Mouse (Mus musculus) thymus, postnatal 10 days (tissue): ENCODE measurements around the gene Sufu.

Experiments
- DNase-seq, 2 experiments: peaks; one replicate each; pipeline ENCODE4 v3.0.0; 2021; ENCODE audit warnings: low spot score in 2 of 2

Gene Sufu

DNA sequence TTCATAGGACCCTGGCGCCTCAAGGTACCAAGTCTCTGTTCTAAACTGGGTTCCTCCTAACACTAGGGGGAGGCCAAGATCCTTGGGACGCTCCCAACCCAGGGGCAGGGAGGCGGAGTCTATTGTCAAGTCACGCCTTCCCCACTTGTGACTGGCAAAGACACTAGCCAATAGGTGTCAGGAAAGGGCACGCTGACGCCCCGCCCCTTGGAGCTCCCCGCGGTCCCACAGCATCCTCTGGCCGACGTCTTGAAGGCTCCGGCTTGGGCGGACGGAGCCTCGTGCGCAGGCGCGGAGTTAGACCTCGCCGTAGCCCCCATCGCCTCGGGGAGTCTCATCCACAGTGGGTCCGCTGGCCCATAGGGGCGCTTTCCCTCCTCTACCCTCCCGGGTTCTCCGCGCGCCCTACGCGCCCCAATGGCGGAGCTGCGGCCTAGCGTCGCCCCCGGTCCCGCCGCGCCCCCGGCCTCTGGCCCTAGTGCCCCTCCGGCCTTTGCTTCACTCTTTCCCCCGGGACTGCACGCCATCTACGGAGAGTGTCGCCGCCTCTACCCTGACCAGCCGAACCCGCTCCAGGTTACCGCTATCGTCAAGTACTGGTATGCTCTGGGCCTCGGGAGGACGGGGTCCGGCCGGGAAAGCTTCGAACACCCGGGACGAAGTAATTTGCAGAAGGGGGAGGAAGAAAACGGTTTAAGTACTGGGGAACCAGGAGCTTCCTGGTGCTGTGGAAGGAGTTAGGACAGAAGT, at the start of gene Sufu:
Gene Sufu (plus strand): TSS at position 211 of the 750 bp plus-strand sequence.
- peak; percentile 98 for DNase-seq

DNA sequence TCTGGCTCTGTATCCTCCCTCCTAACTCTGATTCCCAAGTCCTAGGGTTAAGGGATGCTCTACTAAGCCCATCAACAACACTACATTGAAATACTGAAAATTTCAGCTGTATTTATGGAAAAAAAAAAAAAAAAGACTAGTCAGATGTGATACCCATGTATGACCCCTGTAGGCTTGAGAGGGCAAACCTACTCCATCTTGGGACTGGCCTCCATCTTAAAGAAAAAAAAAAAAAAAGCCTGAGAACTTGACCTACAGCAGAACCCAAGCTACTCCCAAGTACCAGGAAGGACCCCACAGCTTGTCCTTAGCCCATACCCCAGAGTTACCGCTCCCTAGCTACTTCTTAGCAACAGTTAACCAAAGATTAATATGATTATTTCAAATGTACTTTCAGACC, 49.5 kb upstream of the Sufu start:
- no peak for DNase-seq

- DNase-seq = no peak
These were observed 48.6 kb upstream of the Sufu start for GRCm38 (mm10) chr19:46347936-46348668.

GRCm38 (mm10) chr19:46348761-46349458, 47.8 kb upstream of the Sufu start:
- no peak for DNase-seq

DNA sequence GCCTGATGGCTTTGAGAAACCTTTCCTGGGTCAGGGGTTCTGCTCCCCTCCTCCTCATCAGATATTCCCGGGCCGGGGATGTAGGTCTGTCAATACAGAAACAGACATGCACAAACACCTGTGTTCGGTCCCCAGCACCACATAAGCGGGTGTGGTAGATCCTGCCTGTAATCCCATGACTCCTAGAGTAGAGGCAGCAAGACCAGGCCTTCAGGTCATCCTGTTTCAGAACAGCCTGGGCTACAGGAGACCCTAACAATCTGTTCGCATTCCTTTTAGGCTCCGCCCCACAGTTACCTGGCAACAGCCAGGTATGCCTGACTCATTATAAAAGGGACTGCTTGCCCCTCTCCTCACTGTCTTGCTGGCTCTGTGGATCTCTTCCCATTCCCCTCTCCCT, 47.1 kb upstream of the Sufu start:
- no peak for DNase-seq

GRCm38 (mm10) chr19:46350168-46350932, 46.3 kb upstream of the Sufu start, which contains the start of gene 2310034G01Rik:
Gene 2310034G01Rik (minus strand): TSS chr19:46350302.
- no peak for DNase-seq

DNA sequence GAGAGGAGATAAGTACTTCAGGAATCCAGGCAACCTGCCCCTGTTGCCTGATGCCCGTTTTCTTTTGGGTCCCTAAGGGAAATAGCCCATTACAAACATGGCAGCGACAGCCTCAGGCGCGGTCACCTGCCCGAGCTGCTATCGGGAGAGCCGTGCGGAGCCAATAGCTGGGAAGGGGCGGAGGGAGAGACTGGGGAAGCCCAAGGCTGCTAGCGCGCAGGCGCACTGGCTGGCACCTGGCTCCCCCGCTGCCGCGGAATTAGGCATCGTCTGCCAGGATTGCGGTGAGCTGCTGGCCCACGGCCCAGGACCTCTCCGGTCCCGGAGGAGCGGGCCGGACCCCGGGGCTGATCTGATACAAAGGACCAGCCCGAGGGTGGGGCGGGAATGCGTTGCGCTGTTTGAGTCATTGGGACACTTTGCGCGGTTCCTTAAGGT, 40.0 kb upstream of the Sufu start:
- peak; percentile 81 to 84 for DNase-seq

DNA sequence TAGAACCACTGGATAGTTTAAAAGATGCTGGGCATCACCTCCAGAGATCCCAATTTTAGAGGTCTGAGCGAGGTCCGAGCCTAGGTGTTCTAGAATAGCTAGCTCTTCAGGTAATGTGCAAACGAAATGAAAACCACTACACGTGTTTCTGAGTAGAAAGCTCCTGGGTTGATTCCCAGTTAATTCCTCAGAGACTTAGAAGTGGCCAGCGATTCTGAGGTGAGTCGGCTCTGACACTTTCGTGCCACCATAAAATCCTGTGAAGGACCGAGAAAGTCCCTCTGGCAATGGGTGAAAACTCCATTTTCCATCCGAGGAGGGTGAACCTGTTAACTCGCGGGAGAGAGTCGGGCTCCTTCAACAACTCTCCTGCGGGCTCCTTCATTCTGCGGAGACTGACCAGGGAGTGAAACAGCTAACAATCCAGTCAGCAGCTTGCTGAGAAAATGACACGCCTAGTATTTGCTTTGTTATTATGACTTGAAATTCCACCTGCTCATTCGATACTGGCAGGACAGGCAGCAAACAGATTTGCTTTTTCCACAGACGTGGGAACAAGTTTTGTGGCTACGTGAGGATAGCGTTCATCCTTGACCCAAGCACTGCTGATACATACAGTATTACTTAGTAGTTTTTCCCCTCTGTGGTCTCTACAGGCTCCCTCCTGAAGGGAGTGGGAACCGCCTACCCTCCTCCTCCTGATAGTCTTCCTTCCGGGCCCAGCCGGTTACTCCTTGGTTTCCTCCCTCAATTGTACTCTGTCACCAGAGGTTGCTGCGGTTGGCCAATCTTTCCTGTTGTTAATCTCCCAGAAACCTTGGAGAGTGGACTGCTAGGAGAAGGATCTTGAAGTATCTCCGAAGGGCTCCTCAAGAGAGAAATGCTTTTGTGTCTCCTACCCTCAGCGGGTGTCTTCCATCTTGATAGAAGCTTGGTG, 39.1 kb upstream of the Sufu start:
- no peak for DNase-seq

- DNase-seq = no peak
These were observed 38.3 kb upstream of the Sufu start for GRCm38 (mm10) chr19:46358381-46358780.

DNA sequence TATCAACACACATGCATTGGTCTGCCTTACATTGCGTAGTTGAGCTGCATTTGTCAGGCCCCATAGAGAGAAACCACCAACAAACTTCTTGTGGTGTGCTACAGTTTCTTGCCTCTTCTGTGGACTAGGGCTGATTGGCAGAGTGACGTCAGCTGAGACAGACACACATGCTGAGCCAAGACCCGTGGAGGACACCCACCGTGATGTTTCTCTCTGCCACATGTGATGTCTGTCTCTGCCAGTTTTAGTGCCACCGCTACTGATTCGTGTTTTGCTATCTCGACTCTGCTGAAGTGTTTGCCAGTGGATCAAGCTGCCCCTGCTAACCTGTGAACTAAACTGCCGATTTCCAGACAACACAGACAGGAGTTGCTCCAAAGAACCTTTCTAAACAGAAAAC, 34.6 kb upstream of the Sufu start:
- DNase-seq = no peak

DNA sequence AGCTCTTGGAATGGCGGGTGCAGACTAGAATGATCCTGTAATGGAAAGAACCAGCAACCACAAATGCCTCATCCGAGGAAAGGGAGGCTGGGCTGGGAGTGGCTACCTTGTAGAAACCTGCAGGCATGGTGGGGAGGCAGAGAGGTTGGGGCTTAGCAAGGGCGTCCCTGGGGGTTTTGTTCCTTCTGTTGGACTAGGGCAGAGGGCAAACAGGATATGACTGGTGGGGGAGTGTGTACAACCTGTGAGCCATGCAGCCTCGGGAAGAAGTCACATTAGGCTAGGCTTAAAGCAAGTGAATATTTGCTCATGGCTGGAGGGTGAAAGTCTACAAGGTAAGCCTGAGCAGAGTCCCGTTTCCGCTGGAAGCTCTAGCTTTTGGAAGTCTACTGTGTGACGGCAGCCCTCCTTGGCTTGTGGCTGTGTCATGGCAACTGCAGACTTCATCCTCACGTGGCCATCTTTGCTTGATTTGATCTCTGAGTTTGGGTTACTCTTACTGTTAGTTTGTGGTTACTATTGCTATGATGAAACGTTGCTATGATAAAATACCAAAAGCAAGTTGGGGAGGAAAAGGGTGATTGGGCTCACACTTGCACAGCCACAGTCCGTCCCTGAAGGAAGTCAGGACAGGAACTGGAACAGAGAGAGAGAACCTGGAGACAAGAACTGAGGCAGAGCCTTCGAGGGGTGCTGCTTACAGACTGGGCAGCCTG, 33.2 kb upstream of the Sufu start:
- no peak for DNase-seq

GRCm38 (mm10) chr19:46367798-46368590, 28.7 kb upstream of the Sufu start:
- DNase-seq = no peak

DNA sequence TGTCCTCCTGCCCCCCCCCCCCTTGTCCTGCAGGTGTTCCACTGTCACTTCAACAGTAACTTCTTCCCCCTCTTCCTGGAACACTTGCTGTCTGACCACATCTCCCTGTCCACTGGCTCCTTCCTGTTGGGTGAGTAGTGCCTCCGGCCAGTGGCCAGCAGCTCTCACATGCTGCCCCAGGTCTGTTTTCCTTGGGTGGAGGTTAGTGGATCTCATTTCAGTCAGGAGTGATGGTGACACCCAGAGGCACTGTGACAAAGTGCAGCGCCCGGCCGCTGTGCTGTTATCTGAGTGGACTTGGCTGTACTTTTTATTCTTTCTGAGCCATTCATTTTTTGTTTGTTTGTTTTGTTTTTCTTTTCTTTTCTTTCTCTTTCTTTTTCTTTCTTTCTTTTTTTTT, 27.5 kb upstream of the Sufu start:
- DNase-seq = no peak

DNA sequence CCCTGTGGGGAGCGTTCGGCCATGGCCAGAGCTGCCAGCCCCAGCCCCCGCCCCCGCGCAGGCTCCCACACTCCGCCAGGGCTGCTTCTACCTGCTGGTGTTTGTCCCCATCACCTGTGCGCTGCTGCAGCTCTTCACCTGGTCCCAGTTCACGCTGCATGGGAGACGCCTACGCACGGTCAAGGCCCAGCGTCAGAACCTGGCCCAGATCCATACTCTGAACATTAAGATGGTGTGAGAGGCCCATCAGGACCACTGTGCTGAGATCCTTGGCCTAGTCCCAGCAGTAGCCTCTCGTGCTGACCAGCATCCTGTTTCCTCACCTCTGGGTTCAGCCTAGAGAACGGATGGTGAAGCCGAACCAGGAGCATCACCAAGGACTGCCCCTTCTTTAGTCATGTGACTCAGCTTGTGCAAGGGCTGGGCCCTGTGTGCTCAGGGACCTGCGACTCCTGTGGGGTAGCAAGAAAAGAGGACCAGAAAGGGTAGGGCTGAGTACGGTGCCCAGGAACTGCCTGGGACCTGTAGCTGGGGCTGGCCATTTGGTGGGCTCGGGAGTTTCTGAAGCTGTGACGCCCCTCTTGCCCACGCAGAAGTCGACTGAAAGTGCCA, 22.1 kb upstream of the Sufu start:
- no peak for DNase-seq

GRCm38 (mm10) chr19:46375489-46375888, 21.2 kb upstream of the Sufu start:
- DNase-seq = no peak

DNA sequence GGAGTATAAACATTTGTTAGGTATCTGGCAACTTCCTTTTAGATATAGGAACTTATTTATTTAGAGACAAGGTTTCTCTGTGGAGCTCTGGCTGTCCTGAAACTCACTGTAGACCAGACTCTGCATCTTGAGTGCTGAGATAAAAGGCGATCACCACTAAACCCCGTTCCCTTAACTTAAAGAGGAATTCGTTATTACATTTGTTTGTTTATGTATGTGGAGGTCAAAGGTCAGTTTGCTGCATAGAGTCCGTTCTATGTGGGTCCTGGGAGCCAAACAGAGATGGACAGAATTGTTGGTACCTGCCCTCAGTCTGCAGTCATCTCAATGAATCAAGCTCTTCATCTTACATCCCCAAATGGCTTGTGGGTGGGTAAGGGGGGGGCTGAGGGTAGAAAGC, 20.8 kb upstream of the Sufu start:
- no peak for DNase-seq

GRCm38 (mm10) chr19:46382275-46382674, 14.4 kb upstream of the Sufu start:
- DNase-seq = no peak

DNA sequence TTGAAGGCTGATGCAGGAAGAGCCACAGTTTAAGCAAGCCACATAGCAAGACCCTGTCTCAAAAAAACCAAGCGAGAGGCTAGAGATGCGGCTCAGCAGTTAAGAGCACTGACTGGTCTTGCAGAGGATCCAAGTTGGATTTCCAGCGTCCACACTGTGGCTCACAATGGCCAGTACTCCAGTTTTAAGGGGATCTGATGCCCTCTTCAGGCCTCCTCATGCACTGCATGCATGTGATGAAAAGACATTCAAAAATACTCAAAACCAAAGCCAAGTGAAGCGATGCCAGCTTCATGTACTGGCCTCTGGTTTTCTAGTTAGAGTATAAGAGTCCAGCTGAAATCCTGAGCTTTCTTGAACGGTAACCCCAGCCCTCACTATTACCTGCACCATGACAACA, 6.8 kb upstream of the Sufu start:
- DNase-seq = no peak

GRCm38 (mm10) chr19:46392018-46392417, 4.7 kb upstream of the Sufu start:
- DNase-seq = no peak
